Mouse (Mus musculus) right cerebral cortex, adult 2 months (tissue): ENCODE measurements around the gene Proser2.

ENCODE experiments used
- DNase-seq, 2 experiments: peaks; one replicate each; pipeline ENCODE4 v3.0.0; 2021 to 2022; ENCODE audit warnings: low spot score in 2 of 2

Gene Proser2

GRCm38 (mm10) chr2:6072685-6073260 lies 57.2 kb downstream of the Proser2 start:
- no peak for DNase-seq

- no peak for DNase-seq
These were observed 58.2 kb downstream of the Proser2 start for GRCm38 (mm10) chr2:6071598-6072440.

- no peak for DNase-seq
These were observed 59.1 kb downstream of the Proser2 start for GRCm38 (mm10) chr2:6070925-6071324.

- DNase-seq: no peak
These were observed 62.7 kb downstream of the Proser2 start for GRCm38 (mm10) chr2:6067341-6067740.

- no peak for DNase-seq
These were observed 69.8 kb downstream of the Proser2 start for GRCm38 (mm10) chr2:6060071-6060804.

- DNase-seq: no peak
These were observed 70.7 kb downstream of the Proser2 start for GRCm38 (mm10) chr2:6059291-6059690.

GRCm38 (mm10) chr2:6056518-6056917 lies 73.5 kb downstream of the Proser2 start:
- no peak for DNase-seq

- no peak for DNase-seq
These were observed 74.5 kb downstream of the Proser2 start for GRCm38 (mm10) chr2:6055466-6055865.

- no peak for DNase-seq
These were observed 81.0 kb downstream of the Proser2 start for GRCm38 (mm10) chr2:6049018-6049417.

- no peak for DNase-seq
These were observed 81.4 kb downstream of the Proser2 start for GRCm38 (mm10) chr2:6048570-6048969.
